Mouse (Mus musculus) adrenal gland, postnatal 10 days (tissue): ENCODE data around the gene Tcaim. TPM values are rescaled to one million over a fixed set of nuclear protein-coding genes. Genes with fewer than 3 reads are reported as not detected.
"Not testable (repeated sequence)": the region's sequence is repeated elsewhere in the genome, so short reads cannot be mapped to it uniquely, and the experiment has no call there.

Experiments used
- DNase-seq: peaks from one replicate; pipeline ENCODE4 v3.0.0; 2021; ENCODE audit warnings: mixed read lengths
- long read RNA-seq, 2 experiments: library from polyadenylated mRNA; stranded (forward); transcript quantifications; one replicate each; pipeline ENCODE4 v2.0.0; 2021
- total RNA-seq, 2 experiments: library from RNA; stranded (reverse); gene quantifications; 2 replicates each; pipeline ENCODE4 v1.2.3; 2021

The Tcaim gene
- total RNA-seq: 10 to 100 TPM; 14.2 to 19.0 TPM
- long read RNA-seq, experiment 1, partial matches to known transcripts: 1 of 11 reads
- long read RNA-seq, experiment 1, other reads (novel, unspliced or antisense): 8 of 11 reads
- long read RNA-seq, experiment 2, transcript Tcaim-201 (11 exons, 3,049 nt): major isoform, 5 of 11 reads
- long read RNA-seq, experiment 2, partial matches to known transcripts: 1 of 11 reads
- long read RNA-seq, experiment 2, other reads (novel, unspliced or antisense): 5 of 11 reads

- peak; percentile 95 for DNase-seq
Measured at GRCm38 (mm10) chr9:122805053-122805844, at the start of gene Tcaim. Gene Tcaim, plus strand, starts transcription at chr9:122805539.

DNA sequence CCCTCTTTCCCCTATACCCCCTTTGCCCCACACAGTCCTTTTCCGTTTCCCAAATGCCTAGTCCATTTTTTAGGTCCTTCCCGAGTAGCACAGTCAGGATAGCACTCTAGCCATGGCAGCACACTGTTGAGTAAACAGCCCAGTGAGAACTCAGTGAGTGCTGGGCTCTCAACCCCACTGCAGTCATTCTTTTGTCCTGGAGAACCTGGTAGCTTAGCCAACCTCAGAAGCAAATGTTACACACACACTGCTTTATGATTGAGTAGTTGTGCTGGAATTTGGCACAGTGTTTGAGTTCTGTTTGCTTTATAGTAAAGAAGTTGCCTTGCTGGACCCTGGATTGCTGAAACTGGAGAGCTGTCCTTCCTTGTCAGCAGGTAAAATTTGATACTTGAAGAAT, 47.7 kb upstream of the Tcaim start:
- DNase-seq: no peak

- DNase-seq: no peak
Measured at GRCm38 (mm10) chr9:122760111-122760510, 45.2 kb upstream of the Tcaim start.

- no peak for DNase-seq
Measured at GRCm38 (mm10) chr9:122785231-122785630, 20.1 kb upstream of the Tcaim start.

- DNase-seq: no peak
Measured at GRCm38 (mm10) chr9:122786534-122786933, 18.8 kb upstream of the Tcaim start.

DNA sequence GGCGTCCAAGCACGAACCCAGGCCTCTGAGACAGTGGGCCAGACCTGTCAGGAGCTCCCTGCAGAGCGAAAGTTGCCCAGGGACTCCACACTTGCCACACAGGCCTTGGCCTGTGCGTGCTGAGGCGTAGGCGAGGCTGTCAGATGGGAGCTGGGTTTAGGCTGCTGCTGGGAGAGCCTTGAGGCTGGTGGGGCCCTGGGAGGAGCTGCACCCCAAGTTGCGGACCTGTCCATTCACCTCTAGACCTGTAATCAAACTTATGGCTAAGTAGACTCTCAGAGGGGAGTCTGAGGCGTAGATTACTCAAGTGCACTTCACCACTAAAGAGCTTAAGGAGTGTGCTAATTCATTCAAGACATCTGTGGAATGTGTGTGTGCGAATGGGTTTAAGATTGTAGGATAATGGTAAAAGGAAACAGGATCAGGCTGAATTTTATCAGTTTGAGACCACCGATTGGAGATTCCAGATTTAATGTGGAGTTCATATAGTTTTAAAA, 554 bp downstream of the Tcaim start:
- no peak for DNase-seq

DNA sequence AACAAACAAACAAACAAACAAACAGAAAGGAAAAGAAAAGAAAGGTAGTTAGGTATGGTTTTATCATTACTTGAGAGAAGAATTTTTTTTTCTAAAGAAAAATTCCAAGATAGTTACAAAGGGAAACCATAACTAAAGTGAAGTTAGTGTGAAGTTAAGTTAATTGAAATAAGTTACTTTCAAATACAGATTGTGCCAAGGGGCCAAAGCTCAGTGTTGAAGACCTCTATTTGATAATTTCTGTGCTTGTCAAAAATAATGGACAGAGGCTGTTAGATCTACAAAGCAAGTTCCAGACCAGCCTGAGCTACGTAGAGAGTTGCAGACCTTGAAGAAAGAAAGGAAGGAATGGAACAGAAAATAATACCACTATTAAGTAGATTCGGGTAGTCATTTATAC, 1.8 kb downstream of the Tcaim start:
- no peak for DNase-seq

DNA sequence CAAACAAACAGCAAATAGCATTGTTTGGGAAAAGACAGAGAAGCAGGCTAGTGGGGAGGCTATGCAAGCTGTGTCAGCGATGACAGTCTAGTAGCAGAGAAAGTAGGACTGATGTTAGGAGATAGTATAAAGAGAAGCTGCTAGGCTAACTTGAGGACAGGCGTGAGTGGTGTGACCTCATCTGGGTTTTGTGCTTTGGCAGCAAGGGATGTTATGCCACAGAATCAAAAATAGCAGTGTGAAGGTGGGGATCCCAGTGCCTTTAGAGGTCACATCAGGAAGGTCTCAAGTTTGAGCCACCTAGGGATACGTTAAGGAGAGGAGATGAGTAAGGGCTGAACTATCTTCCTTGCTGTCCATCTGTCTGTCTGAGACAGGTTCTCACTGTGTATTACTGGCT, 4.9 kb downstream of the Tcaim start:
- no peak for DNase-seq

GRCm38 (mm10) chr9:122812386-122812785, 7.0 kb downstream of the Tcaim start:
- DNase-seq: no peak

GRCm38 (mm10) chr9:122814775-122815174, 9.4 kb downstream of the Tcaim start:
- no peak for DNase-seq

DNA sequence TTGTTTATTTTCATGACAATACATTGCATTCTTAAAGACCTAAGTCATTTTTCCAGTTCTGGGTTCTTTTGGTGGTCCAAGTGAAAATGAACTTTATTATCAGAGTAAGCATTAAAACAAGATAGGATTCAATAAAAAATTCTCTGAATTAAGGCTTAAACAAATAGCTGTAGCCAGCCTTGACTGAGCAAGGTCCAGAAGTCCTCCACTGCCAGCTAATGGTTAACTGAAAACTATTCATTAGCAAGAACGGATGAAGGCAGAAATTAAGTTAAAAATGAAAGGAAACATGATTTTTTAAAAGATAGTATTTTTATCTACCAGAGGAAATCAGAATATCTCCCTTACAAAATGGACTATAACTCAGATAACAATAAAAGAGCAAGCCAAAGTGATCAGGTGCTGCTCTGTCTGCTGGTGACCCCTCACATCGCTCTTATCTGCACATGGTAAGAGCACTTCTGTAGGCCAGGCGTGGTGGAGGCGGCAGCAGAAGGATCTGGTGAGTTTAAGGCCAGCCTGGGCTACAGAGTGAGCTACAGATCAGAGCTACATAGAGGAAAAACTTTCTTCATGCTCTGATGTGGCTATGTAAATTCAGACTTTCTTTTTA, 10.0 kb downstream of the Tcaim start:
- DNase-seq: no peak

DNA sequence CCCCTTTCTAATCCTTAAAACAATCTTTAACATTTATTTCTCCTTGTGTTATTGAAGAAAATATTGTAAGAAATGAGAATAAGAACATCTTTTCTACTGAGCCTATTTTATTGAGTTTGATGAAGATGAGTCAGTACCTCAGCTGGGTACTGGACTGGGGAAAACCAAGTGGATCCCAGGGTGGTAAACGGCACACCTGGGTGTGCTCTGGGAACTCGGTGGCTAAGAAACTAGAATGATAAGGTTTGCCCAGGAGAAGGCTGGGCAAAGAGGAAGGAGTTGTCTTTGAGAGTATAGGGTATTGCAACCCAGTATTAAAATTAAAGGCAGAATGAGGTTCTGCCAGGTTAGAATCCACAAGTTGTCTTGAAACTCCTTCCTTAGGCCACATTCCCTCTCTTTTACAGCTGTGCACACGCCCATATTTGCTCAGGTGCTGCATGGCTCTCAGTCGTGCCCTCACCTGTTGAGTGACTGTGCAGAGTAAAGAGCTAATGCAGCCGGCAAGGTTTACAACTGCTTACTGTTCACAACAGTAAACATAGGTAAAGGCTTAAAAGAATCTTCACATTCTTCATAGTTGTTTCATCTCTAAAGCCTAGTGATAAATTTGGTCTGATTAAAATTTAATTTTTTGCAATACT, 18.2 kb downstream of the Tcaim start:
- no peak for DNase-seq

- DNase-seq: no peak
Measured at GRCm38 (mm10) chr9:122826743-122827142, 21.4 kb downstream of the Tcaim start.

DNA sequence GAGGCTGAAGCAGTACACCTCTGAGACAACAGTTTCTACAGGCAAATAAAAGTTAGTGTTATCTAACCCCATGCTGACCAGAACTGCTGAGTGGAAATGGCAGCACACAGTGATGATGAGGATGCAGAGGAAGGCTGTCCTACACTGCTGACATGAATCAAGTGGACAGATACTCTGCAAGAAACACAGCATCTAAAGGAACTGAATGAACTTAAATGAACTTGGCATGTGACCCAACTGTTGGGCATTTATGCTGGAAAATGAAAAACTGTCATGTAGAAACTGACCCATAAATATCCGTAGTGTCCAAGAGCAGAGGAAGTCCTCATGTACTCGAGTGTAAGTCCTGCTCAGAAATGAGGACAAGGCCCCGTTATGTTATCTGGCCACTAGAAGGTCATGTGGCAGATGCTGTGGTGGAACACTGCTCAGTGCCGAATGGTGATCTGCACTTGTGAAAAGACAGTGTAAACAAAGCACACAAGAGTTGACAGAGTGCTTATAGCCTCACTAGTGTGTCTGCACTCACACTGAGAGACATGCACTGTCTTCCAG, 24.6 kb downstream of the Tcaim start:
- no peak for DNase-seq

GRCm38 (mm10) chr9:122836126-122836525, 30.8 kb downstream of the Tcaim start:
- DNase-seq: no peak

DNA sequence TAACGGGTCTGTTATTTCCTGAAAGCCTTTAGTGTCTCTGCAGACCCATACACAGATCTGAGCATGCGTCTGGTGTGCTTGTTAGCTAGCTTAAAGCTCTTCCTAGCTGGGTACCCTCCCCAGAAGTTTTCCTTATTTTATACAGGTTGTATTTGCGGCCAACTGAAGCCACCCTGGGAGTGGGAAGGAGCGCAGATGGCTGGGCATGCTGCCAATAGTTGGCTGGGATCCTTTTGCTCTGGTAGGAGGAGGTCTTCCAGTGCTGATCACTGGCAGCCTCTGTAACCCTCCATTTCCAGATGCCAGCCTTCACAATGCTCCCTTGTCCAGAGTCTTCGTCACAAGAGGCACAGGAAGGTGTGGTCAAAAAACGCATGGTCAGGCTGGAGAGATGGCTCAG, 31.5 kb downstream of the Tcaim start:
- DNase-seq: peak; percentile 73

GRCm38 (mm10) chr9:122837216-122837615, 31.9 kb downstream of the Tcaim start:
- DNase-seq: no peak

GRCm38 (mm10) chr9:122837680-122838079, 32.3 kb downstream of the Tcaim start:
- DNase-seq: peak; percentile 64

- DNase-seq: no peak
Measured at GRCm38 (mm10) chr9:122843760-122844159, 38.4 kb downstream of the Tcaim start, which contains the start of gene Gm35549. Gene Gm35549, minus strand, starts transcription at chr9:122844035.

DNA sequence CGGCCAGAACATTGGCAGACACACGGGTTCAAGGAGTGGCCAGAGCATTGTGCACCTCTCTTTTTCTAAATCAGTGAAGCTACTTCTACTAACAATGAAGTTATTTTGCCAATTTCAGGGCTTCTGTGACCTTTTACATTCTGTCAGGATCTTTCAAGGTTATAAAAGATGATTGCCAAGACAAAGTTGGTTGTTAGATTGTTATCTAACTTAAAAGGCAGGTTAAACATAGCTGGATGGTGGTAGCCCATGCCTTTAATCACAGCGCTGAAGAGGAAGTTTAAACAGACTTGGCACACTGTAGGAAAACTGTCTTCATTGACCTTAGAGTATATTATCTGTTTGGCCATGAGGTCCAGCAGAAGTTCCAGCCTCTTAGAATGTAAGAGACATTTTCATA, 40.3 kb downstream of the Tcaim start:
- no peak for DNase-seq

- DNase-seq: no peak
Measured at GRCm38 (mm10) chr9:122846156-122846555, 40.8 kb downstream of the Tcaim start.

DNA sequence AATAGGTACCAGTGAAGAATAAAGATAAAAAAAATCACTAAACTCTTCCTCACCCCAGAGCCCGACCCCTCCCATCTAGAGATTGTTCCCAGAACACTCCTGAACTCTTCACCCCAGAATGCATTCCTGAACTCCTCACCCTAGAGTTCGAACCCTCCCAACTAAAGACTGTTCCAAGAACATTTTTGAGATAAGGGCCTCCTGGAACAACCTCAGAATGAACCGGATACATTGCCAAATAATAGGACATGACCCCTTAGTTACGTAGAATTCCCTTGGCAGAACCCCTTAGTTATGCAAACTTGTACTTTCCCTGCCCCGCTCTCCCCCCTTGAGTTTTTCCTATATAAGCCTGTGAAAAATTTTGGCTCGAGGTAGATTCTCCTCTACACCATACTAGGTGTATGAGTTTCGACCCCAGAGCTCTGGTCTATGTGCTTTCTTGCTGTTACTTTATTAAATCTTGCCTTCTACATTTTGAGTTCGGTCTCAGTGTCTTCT, 42.5 kb downstream of the Tcaim start:
- DNase-seq: not testable (repeated sequence)
